Mouse (Mus musculus) cerebellum, adult 2 months (tissue): ENCODE measurements around the gene Plxnc1. TPM values are rescaled to one million over a fixed set of nuclear protein-coding genes. Genes with fewer than 3 reads are reported as not detected.
A peak's percentile ranks its signal among the peaks of the same experiment; 100 is the strongest.

Source experiments
- DNase-seq, 2 experiments: peaks; one replicate each; pipeline ENCODE4 v3.0.0; 2021
- H3K27ac ChIP-seq: fragments of 200-500 bp; 2 replicates; pipeline ENCODE4 v1.5.1; 2012; ENCODE audit warnings: low read length, control low read depth, inconsistent platforms; ENCODE audit not compliant: insufficient read depth
- H3K27me3 ChIP-seq: fragments of 200-500 bp; 2 replicates; pipeline ENCODE4 v1.6.1; 2012; ENCODE audit warnings: inconsistent platforms, mild to moderate bottlenecking, low read length, moderate library complexity; ENCODE audit not compliant: control insufficient read depth, insufficient read depth
- H3K4me1 ChIP-seq: fragments of 200-500 bp; 2 replicates; pipeline ENCODE4 v1.6.1; 2011; ENCODE audit warnings: low read length; ENCODE audit not compliant: control insufficient read depth, insufficient read depth
- H3K4me3 ChIP-seq: fragments of 200-500 bp; replicated peaks from 2 replicates; pipeline ENCODE3; 2011; ENCODE audit warnings: mild to moderate bottlenecking, low read depth, low read length, control low read depth; ENCODE audit not compliant: insufficient read depth
- CTCF ChIP-seq: fragments of 200-500 bp; IDR thresholded peaks from 2 replicates; pipeline ENCODE4 v1.5.1; 2011; ENCODE audit warnings: low read depth, mild to moderate bottlenecking, control low read depth, low read length, moderate library complexity, borderline replicate concordance; ENCODE audit not compliant: insufficient read depth
- POLR2A ChIP-seq: fragments of 200-500 bp; IDR thresholded peaks from 2 replicates; pipeline ENCODE4 v1.6.1; 2011; ENCODE audit warnings: low read length, control low read depth, borderline replicate concordance; ENCODE audit not compliant: insufficient read depth
- WGBS: fragments of 180-500 bp; shearing (Covaris S2); methylation state at CpG from one replicate; pipeline ENCODE4 v1.1.7; 2018; 5-methylcytosine and 5-hydroxymethylcytosine counted together
- polyA plus RNA-seq: library from polyadenylated mRNA; depleted of rRNA; stranded (reverse); fragments of >200 nt; gene quantifications from 2 replicates; pipeline ENCODE4 v1.2.3, GENCODE M21; 2012

Gene Plxnc1
- polyA plus RNA-seq, 1 experiment: 8.2 TPM

DNA sequence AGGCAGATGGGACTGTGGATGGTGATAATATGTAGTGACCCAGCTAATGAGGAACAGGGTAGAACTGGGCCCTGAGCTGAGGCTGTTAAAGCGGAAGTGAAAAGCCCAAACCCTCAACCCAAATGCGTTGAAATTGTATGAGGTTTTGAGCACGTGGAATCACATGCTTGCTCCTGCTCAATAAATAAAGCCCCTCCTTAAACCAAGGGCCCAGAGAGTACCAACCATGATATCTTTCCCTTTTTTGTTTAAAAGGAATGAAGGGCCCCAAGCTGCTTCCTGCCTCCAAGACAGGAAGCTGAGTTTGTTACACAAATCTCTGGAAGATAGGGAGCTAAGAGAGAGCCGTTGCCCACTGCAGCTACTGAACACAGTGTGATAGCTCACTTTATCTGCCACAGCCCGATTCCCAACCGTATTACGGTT lies 21.3 kb downstream of the Plxnc1 start:
- TF ChIP-seq CTCF: no peak
- no peak for TF ChIP-seq POLR2A
- peaks cover 3% of the 10 kb centered on the region; the same call in 1 of the 2 replicates for H3K4me1 ChIP-seq
- 83% methylated on average over 7 of the region's 7 CpGs for WGBS

DNA sequence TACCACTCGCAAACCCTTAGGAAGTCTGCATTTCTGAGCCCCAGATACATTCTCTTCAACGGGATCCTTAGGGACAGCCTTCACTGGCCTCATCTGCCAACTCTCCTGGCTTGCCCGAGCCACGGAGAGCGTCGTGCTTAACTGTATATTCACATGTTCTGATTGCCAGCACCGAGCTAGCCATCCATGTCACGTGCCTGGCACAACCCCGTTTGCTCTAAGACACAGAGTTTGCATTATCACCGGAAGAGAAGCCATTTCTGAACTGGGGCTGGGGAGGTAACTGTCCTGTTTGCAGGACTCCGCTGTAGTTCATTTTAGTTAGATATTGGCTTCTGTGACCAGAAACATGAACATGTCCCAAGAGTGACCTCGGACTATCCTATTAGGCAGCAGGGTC lies 21.8 kb downstream of the Plxnc1 start:
- TF ChIP-seq POLR2A: no peak
- no peak for TF ChIP-seq CTCF
- H3K4me3 ChIP-seq: no peak overlapping the region
- peaks cover 3% of the 10 kb centered on the region; the same call in 1 of the 2 replicates for H3K4me1 ChIP-seq
- H3K27me3 ChIP-seq: no peaks in the 10 kb centered on the region
- no peak for DNase-seq
- WGBS: 37% methylated on average over 12 of the region's 12 CpGs
- no peak overlapping the region for H3K27ac ChIP-seq

More for the DNA sequence above, 21.3 kb downstream of the Plxnc1 start:
- Histone ChIP-seq H3K4me3 (no peak overlapping the region), H3K27me3 (no peaks in the 10 kb centered on the region), H3K27ac (no peak overlapping the region)
- DNase-seq: no peak

DNA sequence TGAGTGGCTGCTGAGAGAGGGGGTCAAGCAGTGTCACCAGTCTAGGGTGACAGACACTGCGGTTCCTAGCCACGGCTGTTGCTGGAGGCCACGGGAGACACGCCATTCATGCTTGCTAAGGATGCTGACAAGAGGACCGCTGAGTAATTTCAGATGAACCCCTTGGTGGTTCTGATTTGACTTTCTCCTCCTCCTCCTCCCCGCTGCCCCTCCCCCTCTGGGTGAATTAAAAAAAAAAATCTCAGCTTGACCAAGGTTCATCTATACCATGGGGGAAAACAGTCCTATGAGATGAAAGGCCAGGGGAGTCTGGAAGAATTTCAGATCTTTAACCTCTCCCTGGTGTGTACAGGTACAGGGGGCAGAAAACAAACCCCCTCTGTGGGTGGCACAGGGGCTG lies 22.9 kb downstream of the Plxnc1 start:
- WGBS: 85% methylated on average over 6 of the region's 6 CpGs
- no peak overlapping the region for H3K4me3 ChIP-seq
- H3K27me3 ChIP-seq: no peaks in the 10 kb centered on the region
- H3K4me1 ChIP-seq: peaks cover 3% of the 10 kb centered on the region; the same call in 1 of the 2 replicates
- H3K27ac ChIP-seq: no peak overlapping the region
- no peak for TF ChIP-seq CTCF
- no peak for DNase-seq

DNA sequence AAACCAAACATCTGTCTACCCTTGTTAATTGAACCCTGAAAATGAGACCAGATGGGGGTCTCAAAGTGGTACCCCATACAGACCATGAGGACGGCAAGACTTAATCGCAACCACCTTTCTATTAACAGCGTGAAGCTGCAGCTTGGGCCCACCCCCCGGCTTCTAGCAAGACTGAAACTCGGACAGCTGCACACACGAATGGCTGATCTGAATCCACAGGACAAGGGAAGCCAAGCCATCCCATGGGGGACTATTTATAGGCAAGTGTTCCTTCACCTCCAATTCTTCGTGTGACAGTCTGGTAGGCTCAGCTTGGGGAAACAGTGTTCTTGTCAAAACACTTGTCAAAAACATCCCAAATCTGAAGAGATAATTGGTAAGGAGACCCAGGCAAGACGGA lies 24.1 kb downstream of the Plxnc1 start:
- no peak for DNase-seq
- no peaks in the 10 kb centered on the region for H3K27me3 ChIP-seq
- TF ChIP-seq POLR2A (no peak), CTCF (no peak)
- 79% methylated on average over 8 of the region's 8 CpGs for WGBS
- H3K4me3 ChIP-seq: no peak overlapping the region
- H3K4me1 ChIP-seq: peaks cover 3% of the 10 kb centered on the region; the same call in 1 of the 2 replicates
- H3K27ac ChIP-seq: no peak overlapping the region

DNA sequence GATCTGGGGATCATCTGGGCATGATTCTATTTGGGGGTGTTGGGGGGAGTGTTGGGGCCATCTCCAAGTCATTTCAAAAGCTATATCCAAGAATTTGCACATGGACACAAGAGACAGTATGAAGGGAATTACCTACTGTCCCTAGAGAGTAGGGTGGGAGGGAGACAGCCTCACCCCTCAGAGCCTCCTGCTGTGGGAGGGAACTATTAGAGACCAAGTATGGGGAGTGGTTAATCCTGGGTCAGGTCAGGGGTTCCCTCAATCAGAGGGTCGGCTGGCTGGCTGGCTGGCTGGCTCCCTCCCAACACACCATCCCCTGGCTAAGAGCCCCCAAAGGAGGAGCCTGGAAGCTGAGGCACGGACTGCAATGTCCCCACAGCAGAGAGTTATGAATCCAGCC lies 24.7 kb downstream of the Plxnc1 start:
- 48% methylated on average over 2 of the region's 2 CpGs for WGBS
- no peak overlapping the region for H3K4me3 ChIP-seq

DNA sequence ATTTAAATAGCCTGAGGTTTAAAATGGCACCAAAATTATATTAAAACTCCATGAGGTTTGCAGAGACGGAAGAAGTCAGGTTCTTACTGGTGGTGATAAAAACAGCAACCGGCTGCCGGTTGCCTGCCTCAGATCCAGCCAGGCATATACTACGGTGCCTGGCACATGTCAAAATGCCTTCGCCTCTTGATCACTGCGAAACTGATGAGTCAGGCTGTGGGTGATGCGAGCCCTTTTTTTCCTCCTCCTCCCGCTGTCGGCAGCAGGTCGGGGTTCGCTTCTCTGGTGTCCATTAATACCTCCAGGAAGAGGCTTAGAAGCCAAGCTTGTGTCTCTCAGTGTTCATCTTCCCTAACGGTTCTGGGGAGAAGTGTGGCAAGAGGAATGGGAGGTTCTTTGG lies 25.1 kb downstream of the Plxnc1 start:
- peak overlapping the region; percentile 69 for H3K4me3 ChIP-seq

More for the DNA sequence above, 24.7 kb downstream of the Plxnc1 start:
- no peak overlapping the region for H3K27ac ChIP-seq
- peaks cover 3% of the 10 kb centered on the region; the same call in 1 of the 2 replicates for H3K4me1 ChIP-seq
- no peaks in the 10 kb centered on the region for H3K27me3 ChIP-seq
- TF ChIP-seq CTCF: no peak
- TF ChIP-seq POLR2A: no peak
- DNase-seq: no peak

DNA sequence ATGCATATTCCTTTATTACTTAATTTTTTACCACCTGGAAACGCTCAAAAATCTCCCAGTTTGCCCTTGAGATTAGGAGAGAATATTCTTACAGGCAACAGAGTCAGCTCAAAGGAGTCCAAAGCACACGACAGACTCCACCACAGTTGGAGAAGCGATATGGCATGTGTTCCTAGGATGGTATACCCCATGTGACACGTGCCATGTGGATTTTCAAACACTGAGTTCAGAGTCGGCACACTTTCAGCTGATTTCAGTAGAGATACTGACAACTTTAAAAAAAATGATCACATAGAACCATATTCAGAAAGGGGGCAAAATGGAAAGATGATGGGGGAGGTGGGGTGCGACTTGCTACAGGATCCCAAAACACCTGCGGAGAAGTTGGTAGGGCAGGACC lies 26.0 kb downstream of the Plxnc1 start:
- Histone ChIP-seq H3K4me1 (peaks cover 3% of the 10 kb centered on the region; the same call in 1 of the 2 replicates), H3K27me3 (no peaks in the 10 kb centered on the region), H3K27ac (no peak overlapping the region), H3K4me3 (no peak overlapping the region)
- no peak for TF ChIP-seq POLR2A
- no peak for TF ChIP-seq CTCF
- no peak for DNase-seq
- WGBS: 63% methylated on average over 7 of the region's 7 CpGs

More for the DNA sequence above, 25.1 kb downstream of the Plxnc1 start:
- peak; percentile 72 to 78 for DNase-seq
- WGBS: 30% methylated on average over 12 of the region's 12 CpGs
- TF ChIP-seq POLR2A (peak; percentile 42; the same call in 1 of the 2 replicates), CTCF (no peak)
- peaks cover 3% of the 10 kb centered on the region; the same call in 1 of the 2 replicates for H3K4me1 ChIP-seq
- H3K27me3 ChIP-seq: no peaks in the 10 kb centered on the region
- no peak overlapping the region for H3K27ac ChIP-seq

DNA sequence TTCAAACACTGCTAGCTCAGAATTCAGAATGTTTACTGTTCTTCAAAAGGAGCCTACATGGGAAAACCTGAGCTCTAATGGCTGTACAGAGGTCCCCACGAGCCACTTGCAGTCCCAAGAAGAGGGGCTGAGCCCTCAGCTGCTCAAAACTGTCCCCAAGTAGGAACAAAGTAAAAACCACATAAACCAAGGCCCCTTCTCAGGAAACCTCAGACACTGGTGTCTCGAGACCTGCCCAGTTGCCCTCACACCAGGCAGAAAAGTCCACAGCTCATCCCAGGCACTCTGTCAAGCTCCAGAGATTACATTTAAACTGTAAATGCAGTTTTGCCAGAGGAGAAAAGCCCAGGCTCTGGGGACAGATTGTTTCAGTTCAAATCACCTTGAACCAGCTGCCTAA lies 26.6 kb downstream of the Plxnc1 start:
- Histone ChIP-seq H3K4me3 (no peak overlapping the region), H3K4me1 (peaks cover 3% of the 10 kb centered on the region; the same call in 1 of the 2 replicates), H3K27ac (no peak overlapping the region), H3K27me3 (no peaks in the 10 kb centered on the region)
- WGBS: 87% methylated on average over 2 of the region's 2 CpGs
- TF ChIP-seq POLR2A (no peak), CTCF (no peak)
- no peak for DNase-seq
